Comparison of ENCODE assay signal across 28 mouse cellular contexts in the genomic region with DNA sequence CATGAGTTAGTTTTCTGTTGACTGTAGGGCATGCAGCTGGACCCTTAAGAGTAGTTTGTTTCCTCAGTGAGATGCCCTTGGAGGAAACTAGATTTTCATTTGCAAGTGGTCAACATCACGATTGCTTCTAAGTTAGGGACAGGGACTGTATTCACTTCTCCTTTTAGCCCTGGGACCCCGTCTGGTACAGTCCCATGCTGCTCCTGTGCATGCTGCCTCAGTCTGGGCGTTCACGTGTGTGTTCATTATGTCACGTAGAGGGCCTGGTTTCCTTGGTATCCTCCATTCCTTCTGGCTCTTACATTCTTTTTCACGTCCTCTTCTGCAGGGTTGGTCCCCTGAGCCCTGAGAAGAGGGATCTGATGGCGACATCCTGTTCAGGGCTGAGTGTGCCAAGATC.
"Had no signal": no experiment of that assay in that cellular context is flagged by ENCODE, and none has a peak within 500 bp of the region (broad histone marks: within the 10 kb centered on the region; RNA-seq: fewer than 3 reads in every experiment).

No protein-coding gene starts in this region.

- H3K9ac ChIP-seq: heart, embryonic 12.5 days; hindbrain, embryonic 12.5 days; hindbrain, embryonic 14.5 days; intestine, embryonic 15.5 days; limb, embryonic 12.5 days; liver, embryonic 13.5 days; liver, embryonic 15.5 days; liver, postnatal 0 days had no signal

- H3K4me3 ChIP-seq: gastrocnemius, adult 2 months; heart, embryonic 10.5 days; heart, embryonic 12.5 days; hindbrain, embryonic 10.5 days; hindbrain, embryonic 12.5 days; intestine, embryonic 15.5 days; limb, embryonic 10.5 days; limb, embryonic 12.5 days; liver, embryonic 13.5 days; liver, embryonic 15.5 days had no signal

- H3K9me3 ChIP-seq: heart, embryonic 10.5 days; heart, embryonic 12.5 days; hindbrain, embryonic 10.5 days; hindbrain, embryonic 12.5 days; intestine, embryonic 15.5 days; limb, embryonic 10.5 days; limb, embryonic 12.5 days; liver, embryonic 13.5 days; liver, embryonic 15.5 days had no signal

- H3K36me3 ChIP-seq: heart, embryonic 10.5 days; heart, embryonic 12.5 days; hindbrain, embryonic 10.5 days; hindbrain, embryonic 12.5 days; intestine, embryonic 15.5 days; limb, embryonic 10.5 days; limb, embryonic 12.5 days; liver, embryonic 13.5 days; liver, embryonic 15.5 days had no signal

- H3K4me1 ChIP-seq: heart, embryonic 10.5 days; heart, embryonic 12.5 days; hindbrain, embryonic 10.5 days; hindbrain, embryonic 12.5 days; intestine, embryonic 15.5 days; limb, embryonic 10.5 days; limb, embryonic 12.5 days; liver, embryonic 13.5 days; liver, embryonic 15.5 days had no signal

- ATAC-seq: hindbrain, embryonic 16.5 days; inflammation-experienced regulatory T-cells, adult 6 months; intestine, embryonic 15.5 days; intestine, postnatal 0 days; liver, postnatal 0 days had no signal

- H3K27me3 ChIP-seq: heart, embryonic 12.5 days; hindbrain, embryonic 12.5 days; intestine, embryonic 15.5 days; limb, embryonic 12.5 days; liver, embryonic 13.5 days; liver, embryonic 15.5 days had no signal

- DNase-seq: gastrocnemius, adult 2 months; gastrocnemius, postnatal 10 days; gastrocnemius, postnatal 25 days; heart, adult 18-20 months; heart, postnatal 10 days; heart, postnatal 4 days; kidney, adult 18-20 months; kidney, adult 9 months; kidney, postnatal 10 days; kidney, postnatal 25 days; kidney, postnatal 4 days; liver; liver, embryonic 13.5 days; liver, postnatal 0 days; lung, adult 2 months had no signal

- H3K4me2 ChIP-seq: heart, embryonic 12.5 days; hindbrain, embryonic 12.5 days; hindbrain, embryonic 14.5 days; intestine, embryonic 15.5 days; limb, embryonic 12.5 days; liver, embryonic 11.5 days; liver, embryonic 13.5 days; liver, embryonic 15.5 days had no signal

- H3K27ac ChIP-seq: gastrocnemius, adult 2 months; heart, embryonic 10.5 days; hindbrain, embryonic 10.5 days; hindbrain, embryonic 12.5 days; hindbrain, embryonic 14.5 days; intestine, embryonic 15.5 days; limb, embryonic 10.5 days; limb, embryonic 12.5 days; liver, embryonic 13.5 days; liver, embryonic 15.5 days had no signal
